Mouse (Mus musculus): Measurements from ENCODE around the gene Fap. TPM values are rescaled to one million over a fixed set of nuclear protein-coding genes. Genes with fewer than 3 reads are reported as not detected.

The Fap gene
- polyA plus RNA-seq, 1 experiment, result 38.9 TPM

DNA sequence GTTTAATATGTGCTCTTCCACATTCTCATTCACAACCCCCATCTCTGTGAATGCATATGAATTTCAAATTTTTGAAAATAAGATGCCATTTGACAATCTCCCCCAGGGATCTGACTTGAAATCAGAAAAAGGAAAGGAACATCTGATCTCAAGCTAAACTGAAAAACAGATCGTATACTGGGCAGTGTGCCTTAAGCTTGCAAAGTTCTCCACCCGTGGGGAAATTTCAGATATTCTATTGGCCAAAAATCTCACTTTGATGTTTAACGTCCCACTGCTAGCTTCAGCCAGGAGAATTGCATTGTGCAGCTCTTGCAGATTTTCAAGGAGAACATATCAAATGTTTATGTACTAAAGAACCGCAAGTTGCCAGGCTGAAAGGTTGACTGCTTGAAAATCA is 24.7 kb downstream of the Fap start:
- no peak for TF ChIP-seq CTCF (IDR thresholded peaks at IDR 0.05; ENCODE audit: borderline replicate concordance, insufficient read depth, low read length)
- no peak for TF ChIP-seq POLR2A (IDR thresholded peaks at IDR 0.05; ENCODE audit: low read depth, low read length)
- Histone ChIP-seq H3K4me1 (ENCODE audit: control insufficient read depth, insufficient read depth, low read length) (no peaks in the 10 kb centered on the region), H3K4me3 (ENCODE audit: insufficient read depth, low read length) (no peak overlapping the region), H3K27ac (ENCODE audit: insufficient read depth, low read length) (no peak overlapping the region)

DNA sequence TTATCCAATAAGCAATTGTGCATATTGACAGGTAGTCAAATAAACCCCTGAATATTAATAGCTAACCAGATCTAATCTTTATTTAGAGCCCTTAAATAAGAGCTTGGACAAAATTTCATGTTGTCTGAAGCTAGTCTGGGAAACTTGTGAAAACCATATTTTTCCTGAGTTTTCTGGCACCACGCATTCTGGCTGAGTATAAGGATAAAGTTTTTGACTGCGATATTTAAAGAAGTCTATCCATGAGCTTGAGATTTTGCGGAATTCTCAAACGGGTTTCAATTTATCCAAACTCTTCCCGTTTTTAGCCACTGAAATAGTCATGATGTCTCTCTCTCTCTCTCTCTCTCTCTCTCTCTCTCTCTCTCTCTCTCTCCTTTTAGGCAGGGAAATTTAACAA is 25.8 kb downstream of the Fap start:
- Histone ChIP-seq H3K4me3 (ENCODE audit: insufficient read depth, low read length) (no peak overlapping the region), H3K27ac (ENCODE audit: insufficient read depth, low read length) (no peak overlapping the region), H3K4me1 (ENCODE audit: control insufficient read depth, insufficient read depth, low read length) (no peaks in the 10 kb centered on the region)
- no peak for TF ChIP-seq CTCF (IDR thresholded peaks at IDR 0.05; ENCODE audit: borderline replicate concordance, insufficient read depth, low read length)
- no peak for TF ChIP-seq POLR2A (IDR thresholded peaks at IDR 0.05; ENCODE audit: low read depth, low read length)

DNA sequence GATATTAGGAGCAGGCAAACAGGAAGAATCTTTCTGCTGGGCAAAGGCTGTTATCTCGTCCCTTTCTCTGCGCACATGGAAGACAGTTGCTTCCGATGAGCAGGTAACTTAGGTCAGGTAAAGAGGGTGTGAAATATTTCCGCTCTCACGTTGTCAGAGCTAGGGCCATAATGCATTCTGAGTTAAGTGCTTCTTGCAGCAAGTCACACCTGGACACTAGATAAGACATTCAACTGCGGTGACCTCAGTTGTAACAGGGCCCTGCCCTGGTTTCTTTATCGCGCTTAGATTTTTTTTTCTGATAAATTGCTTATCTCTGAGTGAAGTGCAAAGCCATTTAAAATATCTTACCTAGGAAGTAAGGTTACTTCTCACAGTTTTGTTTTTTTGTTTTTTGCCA is 38.4 kb downstream of the Fap start:
- H3K4me1 ChIP-seq (ENCODE audit: control insufficient read depth, insufficient read depth, low read length), result no peaks in the 10 kb centered on the region
- no peak overlapping the region for H3K27ac ChIP-seq (ENCODE audit: insufficient read depth, low read length)
- no peak overlapping the region for H3K4me3 ChIP-seq (ENCODE audit: insufficient read depth, low read length)
- no peak for TF ChIP-seq CTCF (IDR thresholded peaks at IDR 0.05; ENCODE audit: borderline replicate concordance, insufficient read depth, low read length)

DNA sequence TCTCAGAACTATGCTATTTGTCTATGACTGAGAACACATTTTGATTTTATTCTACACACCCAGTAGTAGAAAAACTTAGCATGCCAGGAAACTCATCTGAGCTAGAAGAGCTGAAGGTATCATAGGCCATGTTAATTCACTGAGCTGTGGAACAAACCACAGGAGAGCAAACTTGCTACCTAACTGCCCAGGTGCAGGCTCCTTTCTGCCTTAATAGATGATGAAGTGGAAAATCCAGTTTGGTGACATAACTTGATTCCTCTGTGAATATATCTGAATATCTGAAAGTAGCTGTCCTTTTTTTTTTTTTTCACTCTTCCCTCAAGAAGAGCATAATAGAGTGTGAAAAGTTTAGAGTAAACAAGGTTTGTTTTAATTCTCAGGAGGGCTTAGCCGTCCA is 42.8 kb downstream of the Fap start:
- Histone ChIP-seq H3K27ac (ENCODE audit: insufficient read depth, low read length) (no peak overlapping the region), H3K4me1 (ENCODE audit: control insufficient read depth, insufficient read depth, low read length) (no peaks in the 10 kb centered on the region), H3K4me3 (ENCODE audit: insufficient read depth, low read length) (no peak overlapping the region)
- no peak for TF ChIP-seq CTCF (IDR thresholded peaks at IDR 0.05; ENCODE audit: borderline replicate concordance, insufficient read depth, low read length)

DNA sequence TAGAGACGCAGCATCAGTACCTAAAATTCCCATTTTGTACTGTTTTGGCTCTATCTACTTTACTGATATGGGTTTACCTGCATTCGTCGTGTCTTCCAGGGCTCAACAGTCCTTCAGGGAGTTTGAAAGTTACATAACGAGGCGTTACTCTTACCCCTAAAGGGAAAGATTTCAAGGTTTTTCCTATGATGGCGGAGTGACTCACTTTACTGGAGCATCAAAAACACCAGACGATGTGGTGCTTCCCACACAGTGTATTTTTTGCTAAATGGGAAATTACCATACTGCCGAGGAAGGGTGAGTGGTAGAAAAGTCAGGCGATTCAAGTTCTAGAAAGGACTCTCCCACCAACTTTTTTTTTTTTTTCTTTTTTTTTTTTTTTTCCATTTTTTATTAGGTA is 47.5 kb downstream of the Fap start:
- H3K4me1 ChIP-seq (ENCODE audit: control insufficient read depth, insufficient read depth, low read length), result no peaks in the 10 kb centered on the region
- H3K27ac ChIP-seq (ENCODE audit: insufficient read depth, low read length), result no peak overlapping the region
- TF ChIP-seq POLR2A (IDR thresholded peaks at IDR 0.05; ENCODE audit: low read depth, low read length) (no peak), CTCF (IDR thresholded peaks at IDR 0.05; ENCODE audit: borderline replicate concordance, insufficient read depth, low read length) (no peak)
- H3K4me3 ChIP-seq (ENCODE audit: insufficient read depth, low read length), result no peak overlapping the region

DNA sequence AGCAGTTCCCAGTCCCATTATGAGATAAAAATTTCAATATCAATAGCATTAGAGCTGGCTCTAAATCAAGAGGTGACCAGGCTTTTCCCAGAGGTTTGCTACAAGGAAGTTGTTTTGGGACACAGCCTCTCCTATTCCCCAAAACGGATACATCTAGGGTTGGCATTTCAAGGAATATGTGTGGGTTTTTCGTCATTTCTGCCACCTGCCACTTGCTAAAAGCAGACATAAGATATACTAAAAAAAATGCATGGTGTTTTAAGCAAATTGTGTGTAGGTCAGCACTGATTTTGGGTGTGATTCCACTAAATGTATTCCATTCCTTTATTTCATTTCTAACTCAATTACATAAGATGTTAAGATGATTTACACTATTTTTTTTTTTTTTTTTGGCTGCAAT is 56.1 kb downstream of the Fap start:
- Histone ChIP-seq H3K4me3 (ENCODE audit: insufficient read depth, low read length) (no peak overlapping the region), H3K4me1 (ENCODE audit: control insufficient read depth, insufficient read depth, low read length) (no peaks in the 10 kb centered on the region), H3K27ac (ENCODE audit: insufficient read depth, low read length) (no peak overlapping the region)
- TF ChIP-seq POLR2A (IDR thresholded peaks at IDR 0.05; ENCODE audit: low read depth, low read length) (no peak), CTCF (IDR thresholded peaks at IDR 0.05; ENCODE audit: borderline replicate concordance, insufficient read depth, low read length) (no peak)

DNA sequence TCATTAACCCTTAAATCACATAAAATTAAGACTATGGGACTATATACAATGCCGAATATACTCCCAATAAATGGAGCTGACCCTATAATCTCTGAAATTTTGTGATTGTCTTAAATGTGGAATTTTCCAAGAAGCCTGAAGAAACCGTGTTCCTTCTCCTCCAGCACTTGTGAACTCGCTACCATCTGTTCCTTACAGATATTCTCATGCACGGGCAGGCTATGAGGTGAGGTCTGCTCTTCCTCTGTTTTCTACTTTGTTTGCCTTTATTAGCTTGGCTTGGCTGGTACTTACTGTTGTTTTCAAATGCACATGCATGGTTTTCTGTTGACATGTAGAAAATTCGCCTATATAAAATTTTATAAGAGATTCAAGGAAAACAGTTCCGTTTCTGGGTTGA is 59.4 kb downstream of the Fap start:
- TF ChIP-seq POLR2A (IDR thresholded peaks at IDR 0.05; ENCODE audit: low read depth, low read length) (no peak), CTCF (IDR thresholded peaks at IDR 0.05; ENCODE audit: borderline replicate concordance, insufficient read depth, low read length) (no peak)
- Histone ChIP-seq H3K4me1 (ENCODE audit: control insufficient read depth, insufficient read depth, low read length) (no peaks in the 10 kb centered on the region), H3K4me3 (ENCODE audit: insufficient read depth, low read length) (no peak overlapping the region), H3K27ac (ENCODE audit: insufficient read depth, low read length) (no peak overlapping the region)

DNA sequence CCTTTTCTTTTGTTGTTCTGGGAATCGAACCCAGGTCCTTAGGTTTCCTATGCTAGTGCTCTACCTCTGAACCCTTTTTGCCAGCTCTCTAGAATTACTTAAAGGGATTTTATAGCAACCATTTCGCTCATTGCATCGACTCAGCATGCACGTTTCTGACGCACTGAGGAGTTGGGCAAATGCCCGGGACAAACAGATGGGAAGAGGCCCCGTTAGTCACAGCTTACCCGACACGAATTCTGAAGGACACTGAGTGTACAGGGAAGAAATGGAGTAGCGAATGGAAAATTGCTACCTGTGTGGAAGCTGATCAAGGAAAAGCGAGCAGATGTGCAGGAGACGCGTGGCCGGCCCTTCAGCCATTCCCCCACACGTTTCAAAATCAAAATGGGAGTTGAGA is 60.4 kb downstream of the Fap start:
- no peak for TF ChIP-seq CTCF (IDR thresholded peaks at IDR 0.05; ENCODE audit: borderline replicate concordance, insufficient read depth, low read length)
- TF ChIP-seq POLR2A (IDR thresholded peaks at IDR 0.05; ENCODE audit: low read depth, low read length), result no peak
- H3K4me3 ChIP-seq (ENCODE audit: insufficient read depth, low read length), result no peak overlapping the region
- no peak overlapping the region for H3K27ac ChIP-seq (ENCODE audit: insufficient read depth, low read length)
- no peaks in the 10 kb centered on the region for H3K4me1 ChIP-seq (ENCODE audit: control insufficient read depth, insufficient read depth, low read length)

DNA sequence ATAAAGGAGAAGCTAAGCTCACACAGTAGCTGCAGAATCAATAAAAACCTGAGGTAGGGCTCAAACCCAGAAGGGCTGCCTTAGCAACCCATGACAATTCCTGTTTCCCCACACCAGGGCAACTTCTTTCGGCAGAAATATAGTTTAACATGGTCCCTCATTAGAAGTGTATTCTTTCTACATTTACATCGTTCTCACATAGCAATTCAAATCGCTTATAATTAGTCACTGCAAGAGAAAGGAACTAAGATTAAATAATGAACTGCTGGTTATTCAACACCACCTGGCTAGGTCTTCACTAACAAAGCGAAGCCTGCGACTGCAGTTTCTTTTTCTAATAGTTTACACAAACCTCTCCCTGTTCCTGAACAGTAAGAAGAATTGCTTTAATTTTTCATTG is 66.7 kb downstream of the Fap start:
- TF ChIP-seq POLR2A (IDR thresholded peaks at IDR 0.05; ENCODE audit: low read depth, low read length), result no peak
- no peak for TF ChIP-seq CTCF (IDR thresholded peaks at IDR 0.05; ENCODE audit: borderline replicate concordance, insufficient read depth, low read length)
- Histone ChIP-seq H3K4me1 (ENCODE audit: control insufficient read depth, insufficient read depth, low read length) (no peaks in the 10 kb centered on the region), H3K27ac (ENCODE audit: insufficient read depth, low read length) (no peak overlapping the region), H3K4me3 (ENCODE audit: insufficient read depth, low read length) (no peak overlapping the region)

DNA sequence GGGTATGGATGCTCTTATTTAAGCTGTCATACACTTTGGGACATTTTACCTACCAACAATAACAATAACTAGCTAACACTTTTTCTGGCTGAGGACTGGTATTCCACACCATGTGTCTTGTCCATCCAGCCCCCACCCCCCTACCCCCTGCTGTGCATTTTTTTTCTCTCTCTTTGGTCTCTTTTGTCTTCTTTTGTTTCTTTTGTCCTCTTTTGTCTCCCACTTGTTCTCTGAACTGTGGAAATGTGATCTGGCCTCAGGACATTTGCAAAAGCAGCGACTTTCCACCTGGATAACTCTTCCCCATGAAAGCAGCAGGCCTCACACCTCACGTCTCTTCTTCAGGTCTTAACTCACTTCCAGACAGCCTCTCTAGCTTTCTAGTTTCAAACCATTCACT is 67.4 kb downstream of the Fap start:
- Histone ChIP-seq H3K4me1 (ENCODE audit: control insufficient read depth, insufficient read depth, low read length) (no peaks in the 10 kb centered on the region), H3K27ac (ENCODE audit: insufficient read depth, low read length) (no peak overlapping the region), H3K4me3 (ENCODE audit: insufficient read depth, low read length) (no peak overlapping the region)
- TF ChIP-seq POLR2A (IDR thresholded peaks at IDR 0.05; ENCODE audit: low read depth, low read length), result no peak
- no peak for TF ChIP-seq CTCF (IDR thresholded peaks at IDR 0.05; ENCODE audit: borderline replicate concordance, insufficient read depth, low read length)

DNA sequence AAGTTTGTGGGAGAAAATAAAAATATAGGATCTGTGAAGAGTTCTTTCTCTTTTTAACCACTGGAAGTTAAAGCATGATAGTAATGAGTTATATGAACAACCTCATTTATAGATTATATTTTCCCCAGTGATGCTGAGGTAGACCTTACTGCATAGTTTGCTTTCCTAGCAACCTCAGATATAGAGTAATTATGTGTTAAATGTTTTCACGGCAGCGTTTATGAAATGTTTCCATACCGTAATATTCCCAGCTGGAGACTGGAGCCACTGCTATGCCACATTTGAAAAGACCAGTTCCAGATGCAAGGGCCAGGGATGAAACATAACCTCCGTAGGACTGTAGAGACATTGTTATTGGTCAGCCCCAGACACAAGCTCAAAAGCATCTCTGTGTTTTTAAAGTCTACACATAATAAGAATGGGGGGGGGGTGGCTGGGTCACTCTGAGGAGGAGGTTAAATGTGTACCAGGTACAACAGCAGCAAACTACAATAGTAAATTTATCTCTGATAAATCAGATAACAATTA is 69.5 kb downstream of the Fap start:
- no peak for TF ChIP-seq POLR2A (IDR thresholded peaks at IDR 0.05; ENCODE audit: low read depth, low read length)
- no peak for TF ChIP-seq CTCF (IDR thresholded peaks at IDR 0.05; ENCODE audit: borderline replicate concordance, insufficient read depth, low read length)
- Histone ChIP-seq H3K27ac (ENCODE audit: insufficient read depth, low read length) (no peak overlapping the region), H3K4me3 (ENCODE audit: insufficient read depth, low read length) (no peak overlapping the region), H3K4me1 (ENCODE audit: control insufficient read depth, insufficient read depth, low read length) (no peaks in the 10 kb centered on the region)
